Mouse (Mus musculus) MEL (cell line): ENCODE results near the gene Trex1. TPM values are rescaled to one million over a fixed set of nuclear protein-coding genes. Genes with fewer than 3 reads are reported as not detected.

ENCODE experiments used
- DNase-seq: peaks from one replicate; pipeline ENCODE4 v3.0.0; 2011; ENCODE audit warnings: low read depth, low spot score
- H3K27ac ChIP-seq: 2 replicates; pipeline ENCODE4 v1.5.1; 2012; ENCODE audit warnings: low read depth, mild to moderate bottlenecking, control low read depth, low read length, moderate library complexity; ENCODE audit not compliant: control insufficient read depth
- H3K27me3 ChIP-seq, 2 experiments: fragments of 150-350 bp in 1 of 2; sonication (generic) in 1 of 2; 2 replicates each; pipeline ENCODE4 v1.6.1; 2012; ENCODE audit warnings: low read length in 2 of 2, mild to moderate bottlenecking in 2 of 2, improper control_type of control experiment in 1 of 2, moderate library complexity in 1 of 2; ENCODE audit not compliant: insufficient read depth in 2 of 2, control insufficient read depth in 1 of 2
- H3K36me3 ChIP-seq, 2 experiments: 2 replicates each; pipeline ENCODE4 v1.6.1; 2012 to 2014; ENCODE audit warnings: low read length in 2 of 2, improper control_type of control experiment in 1 of 2, inconsistent platforms in 1 of 2, mild to moderate bottlenecking in 1 of 2; ENCODE audit not compliant: insufficient read depth in 2 of 2, control insufficient read depth in 1 of 2
- H3K4me1 ChIP-seq, 2 experiments: fragments of 150-350 bp in 1 of 2; sonication (generic) in 1 of 2; 2 replicates each; pipeline ENCODE4 v1.6.1; 2012; ENCODE audit warnings: low read length in 2 of 2, improper control_type of control experiment in 1 of 2, mild to moderate bottlenecking in 1 of 2; ENCODE audit not compliant: insufficient read depth in 2 of 2, control insufficient read depth in 1 of 2
- H3K4me3 ChIP-seq, 2 experiments: fragments of 150-350 bp in 1 of 2; sonication (generic) in 1 of 2; 2 replicates each; pipeline ENCODE4 v1.5.1; 2012; ENCODE audit warnings: low read depth in 2 of 2, low read length in 2 of 2, mild to moderate bottlenecking in 2 of 2, moderate library complexity in 2 of 2, control low read depth in 1 of 2, improper control_type of control experiment in 1 of 2; ENCODE audit not compliant: control insufficient read depth in 1 of 2, insufficient read depth in 1 of 2
- H3K79me2 ChIP-seq: 2 replicates; pipeline ENCODE4 v1.6.1; 2012; ENCODE audit warnings: mild to moderate bottlenecking, low read length, moderate library complexity; ENCODE audit not compliant: control insufficient read depth, poor library complexity, insufficient read depth
- H3K9ac ChIP-seq: 2 replicates; pipeline ENCODE4 v1.6.1; 2012; ENCODE audit warnings: low read depth, mild to moderate bottlenecking, control low read depth, low read length, moderate library complexity; ENCODE audit not compliant: control insufficient read depth, poor library complexity, severe bottlenecking
- H3K9me3 ChIP-seq: fragments of 150-350 bp; sonication (generic); replicated peaks from 2 replicates; pipeline ENCODE4 v1.6.1; 2012; ENCODE audit warnings: mild to moderate bottlenecking, low read length, improper control_type of control experiment, moderate library complexity; ENCODE audit not compliant: insufficient read depth
- BHLHE40 ChIP-seq: IDR thresholded peaks from 2 replicates; pipeline ENCODE4 v1.6.1; 2012; ENCODE audit warnings: low read depth, mild to moderate bottlenecking, inconsistent platforms, low read length, improper control_type of control experiment, borderline replicate concordance
- CTCF ChIP-seq, 3 experiments: IDR thresholded peaks in 2 of 3; conservative IDR thresholded peaks in 1 of 3; 2 replicates each; pipeline ENCODE4 v1.5.1; 2011 to 2012; ENCODE audit warnings: low read length in 3 of 3, low read depth in 2 of 3, mild to moderate bottlenecking in 2 of 3, improper control_type of control experiment in 1 of 3, inconsistent platforms in 1 of 3, mixed read lengths in 1 of 3, moderate library complexity in 1 of 3; ENCODE audit not compliant: control insufficient read depth in 1 of 3, insufficient read depth in 1 of 3, poor library complexity in 1 of 3, severe bottlenecking in 1 of 3
- E2F4 ChIP-seq: IDR thresholded peaks from 2 replicates; pipeline ENCODE4 v1.6.1; 2011; ENCODE audit warnings: low read depth, low read length, improper control_type of control experiment, borderline replicate concordance
- EP300 ChIP-seq, 2 experiments: IDR thresholded peaks; 2 replicates each; pipeline ENCODE4 v1.6.1; 2011; ENCODE audit warnings: improper control_type of control experiment in 2 of 2, low read length in 2 of 2, low read depth in 1 of 2, mild to moderate bottlenecking in 1 of 2
- ETS1 ChIP-seq: IDR thresholded peaks from 2 replicates; pipeline ENCODE4 v1.6.1; 2012; ENCODE audit warnings: low read depth, mild to moderate bottlenecking, inconsistent platforms, low read length, improper control_type of control experiment, moderate library complexity
- GABPA ChIP-seq: IDR thresholded peaks from 2 replicates; pipeline ENCODE4 v1.6.1; 2012; ENCODE audit warnings: low read depth, mild to moderate bottlenecking, inconsistent platforms, low read length, improper control_type of control experiment, moderate library complexity
- GATA1 ChIP-seq: IDR thresholded peaks from 2 replicates; pipeline ENCODE4 v1.6.1; 2011; ENCODE audit warnings: low read depth, low read length, improper control_type of control experiment
- HCFC1 ChIP-seq: IDR thresholded peaks from 2 replicates; pipeline ENCODE4 v1.6.1; 2012; ENCODE audit warnings: low read depth, mild to moderate bottlenecking, inconsistent platforms, low read length, improper control_type of control experiment, moderate library complexity
- JUND ChIP-seq: IDR thresholded peaks from 2 replicates; pipeline ENCODE4 v1.6.1; 2011; ENCODE audit warnings: low read depth, mild to moderate bottlenecking, improper control_type of control experiment, low read length
- MAX ChIP-seq: IDR thresholded peaks from 2 replicates; pipeline ENCODE4 v1.6.1; 2011; ENCODE audit warnings: low read length, improper control_type of control experiment
- MAZ ChIP-seq: IDR thresholded peaks from 2 replicates; pipeline ENCODE4 v1.6.1; 2012; ENCODE audit warnings: low read depth, mild to moderate bottlenecking, inconsistent platforms, low read length, improper control_type of control experiment
- MXI1 ChIP-seq: IDR thresholded peaks from 2 replicates; pipeline ENCODE4 v1.6.1; 2011; ENCODE audit warnings: mild to moderate bottlenecking, low read depth, low read length, improper control_type of control experiment
- MYB ChIP-seq: IDR thresholded peaks from 2 replicates; pipeline ENCODE4 v1.6.1; 2011; ENCODE audit warnings: mild to moderate bottlenecking, low read depth, low read length, improper control_type of control experiment
- MYC ChIP-seq: IDR thresholded peaks from 2 replicates; pipeline ENCODE4 v1.6.1; 2011; ENCODE audit warnings: low read depth, mild to moderate bottlenecking, low read length, improper control_type of control experiment, moderate library complexity
- NELFE ChIP-seq: IDR thresholded peaks from 2 replicates; pipeline ENCODE4 v1.6.1; 2011; ENCODE audit warnings: low read depth, low read length, improper control_type of control experiment
- POLR2A ChIP-seq, 2 experiments: IDR thresholded peaks; 2 replicates each; pipeline ENCODE4 v1.6.1; 2011 to 2012; ENCODE audit warnings: low read length in 2 of 2, mild to moderate bottlenecking in 2 of 2, control low read depth in 1 of 2, improper control_type of control experiment in 1 of 2, low read depth in 1 of 2, moderate library complexity in 1 of 2; ENCODE audit not compliant: control insufficient read depth in 1 of 2, insufficient read depth in 1 of 2, poor library complexity in 1 of 2
- RAD21 ChIP-seq: IDR thresholded peaks from 2 replicates; pipeline ENCODE4 v1.6.1; 2011; ENCODE audit warnings: mild to moderate bottlenecking, low read depth, low read length, improper control_type of control experiment
- RCOR1 ChIP-seq: IDR thresholded peaks from 2 replicates; pipeline ENCODE4 v1.6.1; 2012; ENCODE audit warnings: low read depth, mild to moderate bottlenecking, inconsistent platforms, low read length, improper control_type of control experiment
- SIN3A ChIP-seq: IDR thresholded peaks from 2 replicates; pipeline ENCODE4 v1.6.1; 2012; ENCODE audit warnings: low read length, improper control_type of control experiment, inconsistent platforms
- SMC3 ChIP-seq: IDR thresholded peaks from 2 replicates; pipeline ENCODE4 v1.6.1; 2011; ENCODE audit warnings: low read depth, low read length, improper control_type of control experiment
- TAL1 ChIP-seq: IDR thresholded peaks from 2 replicates; pipeline ENCODE4 v1.6.1; 2012; ENCODE audit warnings: mild to moderate bottlenecking, inconsistent platforms, low read length, moderate library complexity, mixed read lengths
- TBP ChIP-seq: IDR thresholded peaks from 2 replicates; pipeline ENCODE4 v1.8.0; 2011; ENCODE audit warnings: low read depth, low read length, improper control_type of control experiment
- TCF12 ChIP-seq: IDR thresholded peaks from 2 replicates; pipeline ENCODE4 v1.6.1; 2014; ENCODE audit warnings: low read depth, mild to moderate bottlenecking, inconsistent platforms, low read length, improper control_type of control experiment, moderate library complexity
- USF1 ChIP-seq: IDR thresholded peaks from 2 replicates; pipeline ENCODE4 v1.6.1; 2014; ENCODE audit warnings: low read depth, mild to moderate bottlenecking, inconsistent platforms, low read length, improper control_type of control experiment, moderate library complexity
- USF2 ChIP-seq, 2 experiments: IDR thresholded peaks; 2 replicates each; pipeline ENCODE4 v1.6.1; 2011 to 2012; ENCODE audit warnings: improper control_type of control experiment in 2 of 2, low read length in 2 of 2, borderline replicate concordance in 1 of 2, inconsistent platforms in 1 of 2, low read depth in 1 of 2, mild to moderate bottlenecking in 1 of 2; ENCODE audit not compliant: insufficient read depth in 1 of 2
- ZKSCAN1 ChIP-seq: IDR thresholded peaks from 2 replicates; pipeline ENCODE4 v1.6.1; 2012; ENCODE audit warnings: low read depth, mild to moderate bottlenecking, inconsistent platforms, low read length, improper control_type of control experiment, moderate library complexity
- ZMIZ1 ChIP-seq: IDR thresholded peaks from 2 replicates; pipeline ENCODE4 v1.6.1; 2012; ENCODE audit warnings: low read depth, mild to moderate bottlenecking, inconsistent platforms, low read length, improper control_type of control experiment, moderate library complexity
- polyA plus RNA-seq, 2 experiments: library from polyadenylated mRNA; stranded (reverse) in 1 of 2; unstranded in 1 of 2; fragments of >175 nt in 1 of 2; fragments of >200 nt in 1 of 2; gene quantifications; 2 replicates each; pipeline versions ENCODE4 v1.2.1 to v1.2.4; 2012; ENCODE audit warnings: low replicate concordance in 2 of 2, low read depth in 1 of 2; ENCODE audit not compliant: insufficient read length in 2 of 2, insufficient read depth in 1 of 2, missing spikeins in 1 of 2
- total RNA-seq: library from RNA; depleted of rRNA; stranded (reverse); fragments of 300-350 nt; gene quantifications from 2 replicates; pipeline ENCODE4 v1.2.3, GENCODE M21; 2012

Gene Trex1
- total and polyA plus RNA-seq, 3 experiments = 8.9 to 17.0 TPM; not detected in 1

- Histone ChIP-seq H3K9ac (peak overlapping the region; percentile 74), H3K9me3 (no peaks in the 10 kb centered on the region), H3K4me1 (peaks cover 5 to 32% of the 10 kb centered on the region in 2 experiments), H3K27me3 (no peaks in the 10 kb centered on the region), H3K79me2 (peaks cover 4% of the 10 kb centered on the region), H3K36me3 (peaks cover 0 to 26% of the 10 kb centered on the region in 2 experiments; a peak in 2 of 4 replicates), H3K27ac (peak overlapping the region; percentile 81), H3K4me3 (peak overlapping the region; percentile 35 to 57)
- DNase-seq = no peak
- TF ChIP-seq HCFC1 (no peak), RAD21 (no peak), TBP (no peak), POLR2A (IDR thresholded peaks at IDR 0.05; ENCODE audit: control insufficient read depth in 1 of 2, insufficient read depth in 1 of 2, low read depth in 1 of 2, low read length in 2 of 2, poor library complexity in 1 of 2) (no peak), JUND (no peak), GATA1 (no peak), ZMIZ1 (no peak), E2F4 (no peak), CTCF (IDR thresholded peaks at IDR 0.05 in 2 of 3, conservative IDR thresholded peaks at IDR 0.05 in 1 of 3; ENCODE audit: control insufficient read depth in 1 of 3, insufficient read depth in 1 of 3, low read depth in 2 of 3, low read length in 3 of 3, poor library complexity in 1 of 3, severe bottlenecking in 1 of 3) (no peak), MYB (no peak)
Observed at GRCm38 (mm10) chr9:109055271-109056030, 4.1 kb downstream of the Trex1 start.

- Histone ChIP-seq H3K36me3 (peaks cover 0 to 26% of the 10 kb centered on the region in 2 experiments; a peak in 2 of 4 replicates), H3K4me3 (peak overlapping the region; percentile 35 to 57), H3K4me1 (peaks cover 5 to 32% of the 10 kb centered on the region in 2 experiments)
- TF ChIP-seq USF1 (no peak), JUND (no peak), GABPA (no peak), MXI1 (0 out of 2 replicates have a peak, but pooled peaks have one; percentile 20), MAX (no peak), EP300 (IDR thresholded peaks at IDR 0.05; ENCODE audit: low read depth in 1 of 2, low read length in 2 of 2) (0 out of 4 replicates have a peak, but pooled peaks of 1 of the 2 experiments have one; percentile 7), SIN3A (peak; percentile 98), CTCF (IDR thresholded peaks at IDR 0.05 in 2 of 3, conservative IDR thresholded peaks at IDR 0.05 in 1 of 3; ENCODE audit: control insufficient read depth in 1 of 3, insufficient read depth in 1 of 3, low read depth in 2 of 3, low read length in 3 of 3, poor library complexity in 1 of 3, severe bottlenecking in 1 of 3) (no peak), HCFC1 (peak; percentile 79), TBP (peak; percentile 74), NELFE (peak; percentile 56; the same call in 1 of the 2 replicates), MYC (no peak), ZKSCAN1 (no peak), BHLHE40 (no peak), RCOR1 (no peak), POLR2A (IDR thresholded peaks at IDR 0.05; ENCODE audit: control insufficient read depth in 1 of 2, insufficient read depth in 1 of 2, low read depth in 1 of 2, low read length in 2 of 2, poor library complexity in 1 of 2) (peak in 1 of 2 experiments; percentile 83; a peak in 2 of 4 replicates), TAL1 (no peak), RAD21 (no peak), ZMIZ1 (no peak), MYB (no peak), E2F4 (no peak), TCF12 (peak; percentile 27; the same call in 1 of the 2 replicates), SMC3 (no peak), USF2 (IDR thresholded peaks at IDR 0.05; ENCODE audit: borderline replicate concordance in 1 of 2, insufficient read depth in 1 of 2, low read depth in 1 of 2, low read length in 2 of 2) (no peak), GATA1 (0 out of 2 replicates have a peak, but pooled peaks have one; percentile 14), MAZ (no peak), ETS1 (peak; percentile 57; the same call in 1 of the 2 replicates)
Observed at GRCm38 (mm10) chr9:109054712-109055111, 4.8 kb downstream of the Trex1 start.

More at GRCm38 (mm10) chr9:109054712-109055111, 4.8 kb downstream of the Trex1 start:
- peak; percentile 94 for DNase-seq
- Histone ChIP-seq H3K79me2 (peaks cover 4% of the 10 kb centered on the region), H3K27me3 (no peaks in the 10 kb centered on the region), H3K9me3 (no peaks in the 10 kb centered on the region), H3K9ac (peak overlapping the region; percentile 74), H3K27ac (peak overlapping the region; percentile 81)
